Mouse (Mus musculus) kidney, adult 2 months (tissue): ENCODE data around the gene Dars. TPM values are rescaled to one million over a fixed set of nuclear protein-coding genes. Genes with fewer than 3 reads are reported as not detected.

ENCODE experiments used
- DNase-seq: peaks from one replicate; pipeline ENCODE4 v3.0.0; 2021
- H3K27ac ChIP-seq: fragments of 200-500 bp; 2 replicates; pipeline ENCODE4 v1.5.1; 2012; ENCODE audit warnings: low read depth, low read length, control low read depth, inconsistent platforms; ENCODE audit not compliant: insufficient read depth
- H3K27me3 ChIP-seq: fragments of 200-500 bp; replicated peaks from 2 replicates; pipeline ENCODE4 v1.6.1; 2012; ENCODE audit warnings: mild to moderate bottlenecking, moderate library complexity, low read length, inconsistent platforms; ENCODE audit not compliant: control insufficient read depth, insufficient read depth
- H3K36me3 ChIP-seq: fragments of 200-500 bp; 2 replicates; pipeline ENCODE4 v1.6.1; 2012; ENCODE audit warnings: mild to moderate bottlenecking, moderate library complexity, low read length, inconsistent platforms; ENCODE audit not compliant: control insufficient read depth, insufficient read depth
- H3K4me1 ChIP-seq: fragments of 200-500 bp; 2 replicates; pipeline ENCODE4 v1.6.1; 2011; ENCODE audit warnings: low read length; ENCODE audit not compliant: control insufficient read depth, insufficient read depth
- H3K4me3 ChIP-seq: fragments of 200-500 bp; 2 replicates; pipeline ENCODE4 v1.5.1; 2011; ENCODE audit warnings: mild to moderate bottlenecking, low read depth, low read length, control low read depth; ENCODE audit not compliant: insufficient read depth
- CTCF ChIP-seq: fragments of 200-500 bp; conservative IDR thresholded peaks from 2 replicates; pipeline ENCODE4 v1.5.1; 2011; ENCODE audit warnings: low read depth, mild to moderate bottlenecking, control low read depth, low read length, moderate library complexity, mixed read lengths; ENCODE audit not compliant: insufficient read depth, insufficient read length
- POLR2A ChIP-seq: fragments of 200-500 bp; IDR thresholded peaks from one replicate; pipeline ENCODE4 v1.6.1; 2011; ENCODE audit warnings: low read depth, low read length, control low read depth
- WGBS: fragments of 180-500 bp; shearing (Covaris S2); methylation state at CpG from one replicate; pipeline ENCODE4 v1.1.7; 2018; 5-methylcytosine and 5-hydroxymethylcytosine counted together
- polyA plus RNA-seq: library from polyadenylated mRNA; depleted of rRNA; stranded (reverse); fragments of >200 nt; gene quantifications from 2 replicates; pipeline ENCODE4 v1.2.3, GENCODE M21; 2012

Gene Dars
- polyA plus RNA-seq, 1 experiment: 21.9 TPM

DNA sequence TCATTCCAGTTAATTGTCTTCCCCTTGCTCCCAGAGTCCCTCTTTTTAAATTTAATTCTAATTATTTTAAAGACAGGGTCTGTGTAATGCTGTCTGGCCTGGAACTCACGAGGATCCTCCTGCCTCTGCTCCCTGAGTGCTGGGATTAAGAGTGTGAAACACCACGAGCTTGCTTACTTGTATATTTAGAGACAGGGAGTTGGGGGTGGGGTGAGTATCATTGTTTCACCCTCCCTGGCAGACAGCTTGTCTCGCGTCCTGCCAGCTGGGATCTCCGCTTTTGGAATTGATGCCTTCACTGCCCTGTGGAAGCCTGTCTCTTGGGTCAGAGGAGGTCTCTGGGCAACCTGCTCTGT, 343 bp upstream of the Dars start:
- WGBS: 53% methylated on average over 5 of the region's 5 CpGs
- no peaks in the 10 kb centered on the region for H3K4me1 ChIP-seq
- H3K36me3 ChIP-seq: peaks cover 3% of the 10 kb centered on the region; the same call in 1 of the 2 replicates
- no peak for TF ChIP-seq CTCF
- TF ChIP-seq POLR2A: no peak
- peak overlapping the region; percentile 93; the same call in 1 of the 2 replicates for H3K4me3 ChIP-seq
- H3K27me3 ChIP-seq: no peaks in the 10 kb centered on the region
- H3K27ac ChIP-seq: no peak overlapping the region
- no peak for DNase-seq

DNA sequence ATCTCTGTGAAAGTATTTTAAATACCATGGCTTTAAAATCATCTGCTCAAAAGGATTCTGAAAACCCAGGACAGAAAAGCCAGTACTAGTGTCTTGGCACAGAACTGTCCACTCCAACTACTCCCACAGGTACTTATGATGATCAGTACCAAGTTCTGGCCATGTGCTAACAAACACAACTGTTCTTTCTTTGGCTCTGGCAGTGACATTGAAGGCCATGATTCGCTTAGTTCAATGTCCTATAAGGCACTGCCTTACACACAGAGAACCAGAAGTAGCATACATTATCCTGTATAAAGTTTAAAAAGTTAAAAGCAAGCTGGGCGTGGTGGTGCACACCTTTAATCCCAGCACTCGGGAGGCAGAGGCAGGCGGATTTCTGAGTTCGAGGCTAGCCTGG, 6.0 kb downstream of the Dars start:
- H3K36me3 ChIP-seq: peaks cover 3% of the 10 kb centered on the region; the same call in 1 of the 2 replicates
- H3K4me1 ChIP-seq: 0 out of 2 replicates have a peak, but pooled peaks cover 2% of the 10 kb centered on the region
- no peaks in the 10 kb centered on the region for H3K27me3 ChIP-seq
- DNase-seq: no peak
- WGBS: 98% methylated on average over 5 of the region's 5 CpGs
- H3K27ac ChIP-seq: no peak overlapping the region
- no peak for TF ChIP-seq POLR2A
- TF ChIP-seq CTCF: no peak
- H3K4me3 ChIP-seq: no peak overlapping the region

DNA sequence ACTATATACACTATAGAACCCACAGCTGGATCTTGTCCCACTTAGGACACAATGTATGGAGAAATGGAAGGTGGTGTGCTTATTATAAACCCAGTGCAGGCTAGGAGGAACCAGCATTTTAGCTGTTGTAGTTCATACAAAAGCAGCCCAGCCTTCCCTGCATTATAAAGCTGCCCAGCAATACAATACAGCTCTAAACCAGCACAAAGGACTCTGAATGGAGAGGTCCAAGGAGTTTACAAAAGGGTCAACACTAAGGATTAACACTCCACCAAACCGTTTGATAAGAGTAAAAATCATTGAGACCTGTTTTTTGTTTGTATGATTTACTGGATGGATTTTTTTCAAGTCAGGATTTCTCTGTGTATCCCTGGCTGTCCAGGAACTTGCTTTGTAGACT, 10.3 kb downstream of the Dars start:
- DNase-seq: no peak
- TF ChIP-seq POLR2A (no peak), CTCF (no peak)
- no peak overlapping the region for H3K4me3 ChIP-seq
- H3K27ac ChIP-seq: no peak overlapping the region
- no peaks in the 10 kb centered on the region; the same call in none of the 2 replicates for H3K36me3 ChIP-seq
- WGBS: 54% methylated on average over 1 of the region's 1 CpGs
- H3K27me3 ChIP-seq: no peaks in the 10 kb centered on the region
- 0 out of 2 replicates have a peak, but pooled peaks cover 2% of the 10 kb centered on the region for H3K4me1 ChIP-seq

DNA sequence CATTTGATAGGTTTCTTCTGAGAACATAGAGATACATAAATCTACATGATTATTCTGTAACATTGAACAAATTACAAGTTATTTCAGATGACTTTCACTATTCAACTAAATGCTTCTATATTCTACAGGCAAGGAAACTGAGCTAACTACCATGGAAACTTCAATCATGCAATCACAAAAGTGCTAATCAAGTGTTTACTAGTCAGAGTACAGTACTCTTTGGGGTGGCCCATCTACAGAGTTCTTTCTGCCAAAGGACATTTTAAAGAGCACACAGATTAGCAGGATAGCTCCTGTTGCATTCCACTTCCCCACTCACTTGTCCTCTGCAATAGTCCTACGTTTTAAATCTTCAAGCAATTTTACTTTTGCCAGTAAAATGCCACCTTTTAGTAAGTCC, 11.5 kb downstream of the Dars start:
- WGBS: 53% methylated on average over 1 of the region's 1 CpGs
- Histone ChIP-seq H3K4me1 (peaks cover 2% of the 10 kb centered on the region; the same call in 1 of the 2 replicates), H3K36me3 (peaks cover 2% of the 10 kb centered on the region), H3K27ac (no peak overlapping the region), H3K4me3 (no peak overlapping the region), H3K27me3 (no peaks in the 10 kb centered on the region)
- no peak for TF ChIP-seq CTCF
- TF ChIP-seq POLR2A: no peak
- DNase-seq: no peak

DNA sequence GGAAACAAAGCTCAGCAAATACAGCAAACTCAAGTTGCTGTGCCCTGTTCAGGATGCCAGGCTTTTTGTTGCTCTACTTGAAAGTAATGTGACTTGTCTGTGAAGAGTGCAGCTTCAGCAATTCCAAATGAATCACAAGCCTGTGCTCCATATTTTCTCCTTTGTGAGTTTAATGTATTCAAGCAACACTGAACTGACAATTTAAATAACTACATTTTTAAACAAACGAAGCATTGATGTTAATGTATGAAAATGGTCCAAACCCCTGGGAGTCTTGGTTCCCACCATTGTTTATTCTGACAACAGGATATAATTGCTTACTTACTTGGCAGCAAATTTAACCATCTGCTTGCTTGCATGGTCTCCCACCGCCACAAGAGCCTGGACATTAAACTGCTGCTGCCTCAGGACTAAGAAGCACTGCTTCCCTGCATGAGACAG, 12.1 kb downstream of the Dars start:
- Histone ChIP-seq H3K27me3 (no peaks in the 10 kb centered on the region), H3K4me1 (peaks cover 2% of the 10 kb centered on the region; the same call in 1 of the 2 replicates), H3K27ac (no peak overlapping the region), H3K4me3 (no peak overlapping the region), H3K36me3 (peaks cover 2% of the 10 kb centered on the region)
- TF ChIP-seq POLR2A (no peak), CTCF (no peak)
- DNase-seq: no peak
- 47% methylated on average over 2 of the region's 2 CpGs for WGBS

DNA sequence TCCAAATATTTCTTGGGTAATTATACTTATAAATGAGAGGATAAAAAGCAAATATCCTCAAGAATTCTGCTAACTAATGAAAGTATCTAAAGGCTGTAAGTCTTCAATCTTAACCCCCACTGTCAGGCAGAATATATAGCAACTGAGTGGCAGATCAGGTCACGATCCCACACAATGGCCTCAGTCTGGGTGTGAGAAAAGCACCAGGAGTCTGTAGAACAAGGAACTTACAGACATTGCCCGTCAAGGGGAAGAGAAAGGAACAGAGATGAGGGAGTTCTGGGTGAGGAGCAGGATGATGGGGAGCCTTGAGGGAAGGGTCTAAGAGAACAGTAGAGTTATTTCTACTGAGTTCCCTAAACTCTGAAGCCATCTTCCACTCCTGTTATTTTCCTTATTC, 16.2 kb downstream of the Dars start:
- DNase-seq: no peak
- no peak overlapping the region for H3K27ac ChIP-seq
- H3K27me3 ChIP-seq: no peaks in the 10 kb centered on the region
- H3K4me3 ChIP-seq: no peak overlapping the region
- H3K4me1 ChIP-seq: no peaks in the 10 kb centered on the region; the same call in 1 of the 2 replicates
- TF ChIP-seq CTCF: no peak
- no peak for TF ChIP-seq POLR2A
- WGBS: 56% methylated on average over 2 of the region's 2 CpGs
- H3K36me3 ChIP-seq: peaks cover 2% of the 10 kb centered on the region

DNA sequence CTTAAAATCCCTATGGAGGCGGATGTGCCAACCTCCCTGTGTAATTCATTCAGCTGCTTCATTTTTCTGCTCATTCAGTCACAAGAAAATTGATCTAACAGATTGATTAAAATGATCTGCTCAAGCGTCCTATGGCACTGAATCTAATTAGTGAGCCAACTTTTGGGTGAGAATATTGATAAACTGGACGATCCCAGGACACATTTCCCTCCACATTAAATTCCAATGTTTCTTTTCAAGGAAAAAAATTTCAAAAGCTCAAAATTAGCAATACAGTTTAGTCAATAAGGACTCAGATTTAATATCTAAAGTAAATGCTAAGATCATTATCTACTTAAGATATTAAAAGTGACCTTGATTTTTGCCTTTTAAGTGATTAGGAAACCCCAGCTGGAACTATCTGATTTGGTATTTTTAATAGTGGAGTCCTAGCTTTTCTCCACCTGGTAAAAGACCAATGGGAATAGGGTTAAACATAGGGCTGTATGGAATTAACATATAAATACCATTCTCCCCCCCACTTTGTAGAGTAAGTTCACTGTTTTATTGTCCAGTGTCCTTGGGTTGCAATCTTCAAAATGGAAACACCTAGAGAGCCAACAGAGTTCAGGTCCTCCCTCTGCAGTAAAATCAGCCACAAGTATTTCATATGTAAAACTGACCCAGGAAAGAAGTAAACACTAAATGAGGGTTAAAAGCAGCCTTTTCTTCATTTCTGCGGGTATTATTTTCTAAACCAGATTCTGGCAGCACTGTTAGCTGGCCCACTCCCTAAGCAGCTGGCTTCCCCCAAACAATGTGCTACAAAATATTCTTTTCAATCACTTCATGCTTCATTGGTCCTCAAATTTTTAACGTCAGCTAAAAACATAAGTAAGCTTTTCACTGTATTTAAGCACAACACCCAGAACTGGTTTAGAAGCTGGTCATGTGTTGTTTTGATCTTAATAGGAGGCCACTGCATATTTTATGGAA, 16.9 kb downstream of the Dars start:
- TF ChIP-seq CTCF: no peak
- TF ChIP-seq POLR2A: no peak
- Histone ChIP-seq H3K36me3 (peaks cover 2% of the 10 kb centered on the region), H3K27ac (no peak overlapping the region), H3K4me1 (no peaks in the 10 kb centered on the region; the same call in 1 of the 2 replicates), H3K27me3 (no peaks in the 10 kb centered on the region), H3K4me3 (no peak overlapping the region)
- no peak for DNase-seq
- 62% methylated on average over 5 of the region's 5 CpGs for WGBS
